Mouse (Mus musculus) ES-Bruce4 (cell line): ENCODE data around the gene Gprin1. TPM values are rescaled to one million over a fixed set of nuclear protein-coding genes. Genes with fewer than 3 reads are reported as not detected.

Source experiments
- H3K27ac ChIP-seq: 2 replicates; pipeline ENCODE4 v1.5.1; 2012; ENCODE audit warnings: low read length, inconsistent platforms; ENCODE audit not compliant: insufficient read depth
- H3K27me3 ChIP-seq: 2 replicates; pipeline ENCODE4 v1.6.1; 2012; ENCODE audit warnings: mild to moderate bottlenecking, low read length, inconsistent platforms; ENCODE audit not compliant: control insufficient read depth, poor library complexity, insufficient read depth, severe bottlenecking
- H3K36me3 ChIP-seq: 2 replicates; pipeline ENCODE4 v1.6.1; 2012; ENCODE audit warnings: inconsistent platforms, mild to moderate bottlenecking, low read length, moderate library complexity; ENCODE audit not compliant: control insufficient read depth, poor library complexity, insufficient read depth, severe bottlenecking
- H3K4me1 ChIP-seq: one replicate; pipeline ENCODE4 v1.8.1; 2011; ENCODE audit warnings: low read length; ENCODE audit not compliant: control insufficient read depth, insufficient read depth
- H3K4me3 ChIP-seq: 2 replicates; pipeline ENCODE4 v1.5.1; 2011; ENCODE audit warnings: low read depth, mild to moderate bottlenecking, low read length
- H3K9ac ChIP-seq: 2 replicates; pipeline ENCODE4 v1.6.1; 2012; ENCODE audit warnings: low read depth, mild to moderate bottlenecking, inconsistent platforms; ENCODE audit not compliant: poor library complexity, severe bottlenecking
- H3K9me3 ChIP-seq: replicated peaks from 2 replicates; pipeline ENCODE4 v1.6.1; 2012; ENCODE audit warnings: mild to moderate bottlenecking, low read length, inconsistent platforms; ENCODE audit not compliant: control insufficient read depth, poor library complexity, insufficient read depth, severe bottlenecking
- CTCF ChIP-seq: IDR thresholded peaks from one replicate; pipeline ENCODE4 v1.8.1; 2011; ENCODE audit warnings: low read depth, low read length
- EP300 ChIP-seq: IDR thresholded peaks from 2 replicates; pipeline ENCODE4 v1.6.1; 2011; ENCODE audit warnings: low read depth, low read length; ENCODE audit not compliant: insufficient read depth
- POLR2A ChIP-seq: IDR thresholded peaks from one replicate; pipeline ENCODE4 v1.8.1; 2011; ENCODE audit warnings: low read length; ENCODE audit not compliant: insufficient read depth
- polyA plus RNA-seq: library from polyadenylated mRNA; stranded (reverse); fragments of >200 nt; gene quantifications from 2 replicates; pipeline ENCODE4 v1.2.4, GENCODE M21; 2011; ENCODE audit warnings: low read depth; ENCODE audit not compliant: missing spikeins, insufficient read depth, insufficient read length

The Gprin1 gene
- polyA plus RNA-seq, 1 experiment, result not detected

- Histone ChIP-seq H3K9me3 (no peaks in the 10 kb centered on the region), H3K36me3 (no peaks in the 10 kb centered on the region), H3K4me3 (no peak overlapping the region), H3K27ac (no peak overlapping the region), H3K4me1 (no peaks in the 10 kb centered on the region), H3K9ac (no peak overlapping the region), H3K27me3 (no peaks in the 10 kb centered on the region)
- TF ChIP-seq POLR2A, result no peak
- TF ChIP-seq CTCF, result peak; percentile 84
These were observed 32.8 kb downstream of the Gprin1 start for GRCm38 (mm10) chr13:54716916-54717315.

DNA sequence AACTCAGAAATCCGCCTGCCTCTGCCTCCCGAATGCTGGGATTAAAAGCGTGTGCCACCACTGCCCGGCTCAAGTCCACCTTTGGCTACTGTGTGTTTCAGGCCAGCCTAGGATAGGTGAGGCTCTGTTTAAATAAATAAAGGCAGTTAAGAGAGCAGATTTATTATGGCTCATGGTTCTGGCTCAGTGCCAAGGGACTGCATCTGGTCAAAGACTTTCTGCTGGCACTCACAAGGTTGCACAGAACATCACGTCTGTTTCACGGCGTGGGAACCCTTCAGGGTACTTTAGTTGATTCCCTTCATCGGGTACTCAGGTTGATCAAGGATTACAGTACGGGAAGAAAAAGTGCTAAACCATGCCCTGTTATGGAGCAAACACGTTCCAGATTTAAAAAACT is 34.7 kb downstream of the Gprin1 start:
- Histone ChIP-seq H3K9ac (no peak overlapping the region), H3K27ac (no peak overlapping the region), H3K9me3 (no peaks in the 10 kb centered on the region), H3K36me3 (no peaks in the 10 kb centered on the region), H3K4me1 (no peaks in the 10 kb centered on the region), H3K27me3 (no peaks in the 10 kb centered on the region), H3K4me3 (no peak overlapping the region)
- TF ChIP-seq CTCF (no peak), EP300 (no peak), POLR2A (no peak)

GRCm38 (mm10) chr13:54714393-54714792 is 35.3 kb downstream of the Gprin1 start:
- no peaks in the 10 kb centered on the region for H3K36me3 ChIP-seq
- TF ChIP-seq POLR2A (no peak), CTCF (peak; percentile 81)
- no peaks in the 10 kb centered on the region for H3K9me3 ChIP-seq
- no peaks in the 10 kb centered on the region for H3K27me3 ChIP-seq
- H3K27ac ChIP-seq, result no peak overlapping the region
- H3K9ac ChIP-seq, result no peak overlapping the region
- no peaks in the 10 kb centered on the region for H3K4me1 ChIP-seq
- no peak overlapping the region for H3K4me3 ChIP-seq

DNA sequence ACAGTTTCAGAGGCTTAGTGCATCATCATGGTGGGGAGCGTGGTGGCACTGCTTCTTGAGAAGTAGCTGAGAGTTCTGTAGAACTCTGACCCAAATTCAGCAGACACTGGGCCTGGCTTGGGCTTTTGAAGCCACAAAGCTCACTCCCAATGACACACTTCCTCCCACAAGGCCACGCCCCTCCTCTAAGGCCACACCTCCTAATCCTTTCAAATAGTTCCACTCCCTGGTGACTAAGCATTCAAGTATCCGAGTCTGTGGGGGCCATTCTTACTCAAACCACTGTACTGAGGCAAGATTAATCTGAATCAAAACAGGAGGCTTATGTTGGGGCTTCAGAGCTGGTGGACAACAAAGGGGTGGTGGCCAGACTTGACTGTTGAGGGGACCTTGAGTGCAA is 38.8 kb downstream of the Gprin1 start:
- H3K9me3 ChIP-seq, result no peaks in the 10 kb centered on the region
- TF ChIP-seq CTCF, result no peak
- TF ChIP-seq EP300, result no peak
- H3K4me1 ChIP-seq, result no peaks in the 10 kb centered on the region
- no peaks in the 10 kb centered on the region for H3K36me3 ChIP-seq
- H3K27ac ChIP-seq, result no peak overlapping the region
- H3K27me3 ChIP-seq, result no peaks in the 10 kb centered on the region
- no peak overlapping the region for H3K9ac ChIP-seq
- no peak overlapping the region for H3K4me3 ChIP-seq

GRCm38 (mm10) chr13:54704890-54705289 is 44.8 kb downstream of the Gprin1 start:
- Histone ChIP-seq H3K9me3 (no peaks in the 10 kb centered on the region), H3K27me3 (no peaks in the 10 kb centered on the region), H3K36me3 (no peaks in the 10 kb centered on the region), H3K4me1 (no peaks in the 10 kb centered on the region), H3K4me3 (no peak overlapping the region), H3K9ac (no peak overlapping the region), H3K27ac (no peak overlapping the region)
- no peak for TF ChIP-seq POLR2A
- no peak for TF ChIP-seq EP300
- no peak for TF ChIP-seq CTCF

GRCm38 (mm10) chr13:54702507-54702906 is 47.2 kb downstream of the Gprin1 start:
- Histone ChIP-seq H3K4me3 (no peak overlapping the region), H3K27me3 (no peaks in the 10 kb centered on the region)

More at GRCm38 (mm10) chr13:54702507-54702906, 47.2 kb downstream of the Gprin1 start:
- Histone ChIP-seq H3K27ac (no peak overlapping the region), H3K9ac (no peak overlapping the region), H3K9me3 (no peaks in the 10 kb centered on the region), H3K4me1 (no peaks in the 10 kb centered on the region), H3K36me3 (no peaks in the 10 kb centered on the region)
- TF ChIP-seq POLR2A (no peak), EP300 (no peak), CTCF (no peak)
